Mouse (Mus musculus) bone marrow, adult 2 months (tissue): Measurements from ENCODE around the gene Cd5l.

Source experiments
- CTCF ChIP-seq: fragments of 200-500 bp; IDR thresholded peaks from 2 replicates; pipeline ENCODE4 v1.5.1; 2011; ENCODE audit warnings: low read length, control low read depth; ENCODE audit not compliant: control insufficient read depth, insufficient read depth
- POLR2A ChIP-seq: fragments of 200-500 bp; IDR thresholded peaks from 2 replicates; pipeline ENCODE4 v1.6.1; 2011; ENCODE audit warnings: low read depth, mild to moderate bottlenecking, control low read depth, low read length, borderline replicate concordance; ENCODE audit not compliant: control insufficient read depth

- TF ChIP-seq CTCF (no peak), POLR2A (no peak)
Measured at GRCm38 (mm10) chr3:87398809-87399208, 41.1 kb downstream of the Cd5l start.
